Mouse (Mus musculus): Measurements from ENCODE around the gene Hmces. TPM values are rescaled to one million over a fixed set of nuclear protein-coding genes. Genes with fewer than 3 reads are reported as not detected.

The Hmces gene
- polyA plus RNA-seq (2012; rRNA removed): 16.3 and 19.1 TPM in 2 replicates

DNA sequence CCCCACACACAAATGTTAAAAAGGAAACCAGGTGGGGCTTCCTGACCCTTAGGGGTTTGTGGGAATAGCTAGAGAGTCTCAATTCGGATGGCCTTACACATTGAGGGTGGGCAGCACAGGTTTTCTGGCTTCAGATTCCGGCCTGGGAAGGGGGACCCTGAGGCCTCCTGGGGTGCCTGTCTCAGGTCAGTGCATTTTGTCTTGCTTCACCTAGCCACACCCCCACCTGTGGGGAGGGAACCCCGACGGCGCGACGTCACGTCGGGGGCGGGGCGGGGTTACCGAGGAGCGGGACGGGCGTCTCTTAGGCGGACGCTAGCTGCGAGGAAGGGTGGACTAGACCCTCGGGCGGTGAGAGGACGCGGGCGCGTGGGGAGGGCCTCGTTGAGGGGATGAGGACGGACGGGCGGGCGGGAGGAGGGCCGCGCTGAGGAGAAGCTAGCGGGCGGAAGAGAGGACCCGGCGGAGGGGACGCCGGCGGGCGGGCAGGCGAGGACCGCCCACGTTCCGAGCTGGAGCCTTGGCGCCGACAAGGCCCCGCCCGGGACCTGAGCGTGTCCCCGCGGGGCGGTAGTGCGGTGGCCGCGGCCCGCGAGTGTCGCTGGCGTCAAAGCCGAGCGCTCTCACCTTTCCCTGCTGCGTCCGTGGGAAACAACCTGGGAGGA, at the start of gene Hmces:
Hmces (plus strand) TSS at position 275 of the 665 bp plus-strand sequence.
- DNase-seq (ENCODE audit: low read depth in 1 of 2, low spot score in 2 of 2): peak; percentile 70 to 78
- Histone ChIP-seq H3K27me3 (ENCODE audit: control insufficient read depth, insufficient read depth, low read length) (no peaks in the 10 kb centered on the region), H3K27ac (ENCODE audit: insufficient read depth, low read length) (peak within 1 kb of the TSS; percentile 83), H3K4me1 (ENCODE audit: control insufficient read depth, insufficient read depth, insufficient read length) (peaks cover 13% of the 10 kb centered on the region; the same call in 1 of the 2 replicates), H3K4me3 (ENCODE audit: extremely low read depth, insufficient read depth, insufficient read length) (peak within 1 kb of the TSS; percentile 85), H3K36me3 (ENCODE audit: control insufficient read depth, insufficient read depth, low read length) (peaks cover 21% of the 10 kb centered on the region)
- 2% methylated on average over 54 of the region's 62 CpGs for WGBS
- TF ChIP-seq CTCF (IDR thresholded peaks at IDR 0.05; ENCODE audit: extremely low read depth, insufficient read depth, insufficient read length, insufficient replicate concordance): no peak
- TF ChIP-seq POLR2A (IDR thresholded peaks at IDR 0.05; ENCODE audit: low read depth, low read length): peak; percentile 5; the same call in 1 of the 2 replicates

GRCm38 (mm10) chr6:87866211-87866610, 47.5 kb upstream of the Hmces start:
- DNase-seq (ENCODE audit: low read depth in 1 of 2, low spot score in 2 of 2): no peak
- Histone ChIP-seq H3K27ac (ENCODE audit: insufficient read depth, low read length) (no peak overlapping the region), H3K4me3 (ENCODE audit: extremely low read depth, insufficient read depth, insufficient read length) (no peak overlapping the region), H3K36me3 (ENCODE audit: control insufficient read depth, insufficient read depth, low read length) (no peaks in the 10 kb centered on the region), H3K27me3 (ENCODE audit: control insufficient read depth, insufficient read depth, low read length) (no peaks in the 10 kb centered on the region), H3K4me1 (ENCODE audit: control insufficient read depth, insufficient read depth, insufficient read length) (no peaks in the 10 kb centered on the region)
- WGBS: 90% methylated on average over 6 of the region's 6 CpGs
- no peak for TF ChIP-seq CTCF (IDR thresholded peaks at IDR 0.05; ENCODE audit: extremely low read depth, insufficient read depth, insufficient read length, insufficient replicate concordance)

DNA sequence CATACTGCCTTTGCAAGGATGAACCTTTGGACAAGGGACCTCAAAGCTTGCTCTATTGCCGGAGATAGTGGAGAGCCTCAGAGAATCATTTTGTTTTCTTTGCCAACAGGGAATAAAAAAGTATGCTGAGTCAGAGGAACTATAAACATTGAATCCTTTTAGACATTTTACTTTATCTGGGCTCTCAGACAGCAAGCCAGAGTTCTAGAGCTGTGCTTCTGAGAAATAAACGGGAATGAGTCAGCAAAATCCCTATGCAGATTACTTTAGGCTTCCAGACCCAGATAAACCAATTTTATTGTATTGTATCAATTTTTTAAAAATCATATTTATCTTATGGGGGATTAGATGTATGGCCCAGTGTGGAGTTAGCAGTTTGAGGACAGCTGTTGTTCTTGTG, 46.5 kb upstream of the Hmces start:
- TF ChIP-seq CTCF (IDR thresholded peaks at IDR 0.05; ENCODE audit: extremely low read depth, insufficient read depth, insufficient read length, insufficient replicate concordance) (no peak), POLR2A (IDR thresholded peaks at IDR 0.05; ENCODE audit: low read depth, low read length) (no peak)
- Histone ChIP-seq H3K4me1 (ENCODE audit: control insufficient read depth, insufficient read depth, insufficient read length) (no peaks in the 10 kb centered on the region), H3K36me3 (ENCODE audit: control insufficient read depth, insufficient read depth, low read length) (no peaks in the 10 kb centered on the region), H3K4me3 (ENCODE audit: extremely low read depth, insufficient read depth, insufficient read length) (no peak overlapping the region), H3K27ac (ENCODE audit: insufficient read depth, low read length) (no peak overlapping the region), H3K27me3 (ENCODE audit: control insufficient read depth, insufficient read depth, low read length) (no peaks in the 10 kb centered on the region)
- DNase-seq (ENCODE audit: low read depth in 1 of 2, low spot score in 2 of 2): no peak
- WGBS: 60% methylated on average over 2 of the region's 2 CpGs

DNA sequence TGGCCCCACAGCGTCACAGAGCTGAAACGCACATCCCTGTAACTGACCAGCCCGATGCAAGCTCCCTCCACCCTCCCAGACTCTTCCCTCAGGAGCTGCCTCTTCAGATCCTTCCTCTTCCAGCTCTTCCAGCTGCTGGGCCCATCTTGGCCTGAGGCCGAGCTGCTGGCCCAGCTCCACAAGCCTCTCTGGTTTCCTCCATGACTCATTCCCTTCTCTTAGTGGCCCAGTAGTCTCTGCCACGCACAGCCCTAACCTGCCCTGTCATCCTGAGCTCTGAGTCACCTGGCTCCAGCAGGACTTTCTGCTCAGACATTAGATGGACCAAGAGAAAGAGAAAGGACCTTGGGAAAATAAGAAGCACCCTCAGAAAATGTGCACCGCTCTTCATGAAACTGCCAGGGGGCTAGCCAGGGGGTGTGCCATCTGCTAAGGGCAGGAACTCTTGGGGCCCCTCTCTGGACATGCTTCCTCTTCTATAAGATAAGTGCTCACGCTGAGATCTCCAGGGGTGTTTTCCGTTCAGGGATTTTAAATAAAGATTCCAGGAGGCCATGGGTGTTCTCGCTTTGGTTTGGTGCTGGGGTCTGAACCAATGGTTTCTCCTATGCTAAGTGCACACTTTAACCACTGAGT, 44.7 kb upstream of the Hmces start:
- WGBS: 53% methylated on average over 9 of the region's 9 CpGs
- H3K36me3 ChIP-seq (ENCODE audit: control insufficient read depth, insufficient read depth, low read length): no peaks in the 10 kb centered on the region
- no peak for DNase-seq (ENCODE audit: low read depth in 1 of 2, low spot score in 2 of 2)
- no peaks in the 10 kb centered on the region for H3K4me1 ChIP-seq (ENCODE audit: control insufficient read depth, insufficient read depth, insufficient read length)
- no peak overlapping the region for H3K4me3 ChIP-seq (ENCODE audit: extremely low read depth, insufficient read depth, insufficient read length)
- H3K27ac ChIP-seq (ENCODE audit: insufficient read depth, low read length): no peak overlapping the region
- TF ChIP-seq POLR2A (IDR thresholded peaks at IDR 0.05; ENCODE audit: low read depth, low read length): no peak
- TF ChIP-seq CTCF (IDR thresholded peaks at IDR 0.05; ENCODE audit: extremely low read depth, insufficient read depth, insufficient read length, insufficient replicate concordance): no peak
- H3K27me3 ChIP-seq (ENCODE audit: control insufficient read depth, insufficient read depth, low read length): no peaks in the 10 kb centered on the region

GRCm38 (mm10) chr6:87870440-87870839, 43.3 kb upstream of the Hmces start:
- no peaks in the 10 kb centered on the region for H3K4me1 ChIP-seq (ENCODE audit: control insufficient read depth, insufficient read depth, insufficient read length)
- TF ChIP-seq POLR2A (IDR thresholded peaks at IDR 0.05; ENCODE audit: low read depth, low read length) (no peak), CTCF (IDR thresholded peaks at IDR 0.05; ENCODE audit: extremely low read depth, insufficient read depth, insufficient read length, insufficient replicate concordance) (no peak)
- H3K27me3 ChIP-seq (ENCODE audit: control insufficient read depth, insufficient read depth, low read length): no peaks in the 10 kb centered on the region
- no peaks in the 10 kb centered on the region for H3K36me3 ChIP-seq (ENCODE audit: control insufficient read depth, insufficient read depth, low read length)
- no peak overlapping the region for H3K27ac ChIP-seq (ENCODE audit: insufficient read depth, low read length)
- no peak for DNase-seq (ENCODE audit: low read depth in 1 of 2, low spot score in 2 of 2)
- WGBS: 63% methylated on average over 1 of the region's 1 CpGs
- H3K4me3 ChIP-seq (ENCODE audit: extremely low read depth, insufficient read depth, insufficient read length): no peak overlapping the region

GRCm38 (mm10) chr6:87871240-87871639, 42.5 kb upstream of the Hmces start:
- 91% methylated on average over 7 of the region's 7 CpGs for WGBS
- TF ChIP-seq POLR2A (IDR thresholded peaks at IDR 0.05; ENCODE audit: low read depth, low read length) (no peak), CTCF (IDR thresholded peaks at IDR 0.05; ENCODE audit: extremely low read depth, insufficient read depth, insufficient read length, insufficient replicate concordance) (no peak)
- Histone ChIP-seq H3K4me1 (ENCODE audit: control insufficient read depth, insufficient read depth, insufficient read length) (peaks cover 3% of the 10 kb centered on the region; the same call in 1 of the 2 replicates), H3K27ac (ENCODE audit: insufficient read depth, low read length) (no peak overlapping the region), H3K36me3 (ENCODE audit: control insufficient read depth, insufficient read depth, low read length) (no peaks in the 10 kb centered on the region), H3K27me3 (ENCODE audit: control insufficient read depth, insufficient read depth, low read length) (no peaks in the 10 kb centered on the region), H3K4me3 (ENCODE audit: extremely low read depth, insufficient read depth, insufficient read length) (no peak overlapping the region)
- DNase-seq (ENCODE audit: low read depth in 1 of 2, low spot score in 2 of 2): no peak

DNA sequence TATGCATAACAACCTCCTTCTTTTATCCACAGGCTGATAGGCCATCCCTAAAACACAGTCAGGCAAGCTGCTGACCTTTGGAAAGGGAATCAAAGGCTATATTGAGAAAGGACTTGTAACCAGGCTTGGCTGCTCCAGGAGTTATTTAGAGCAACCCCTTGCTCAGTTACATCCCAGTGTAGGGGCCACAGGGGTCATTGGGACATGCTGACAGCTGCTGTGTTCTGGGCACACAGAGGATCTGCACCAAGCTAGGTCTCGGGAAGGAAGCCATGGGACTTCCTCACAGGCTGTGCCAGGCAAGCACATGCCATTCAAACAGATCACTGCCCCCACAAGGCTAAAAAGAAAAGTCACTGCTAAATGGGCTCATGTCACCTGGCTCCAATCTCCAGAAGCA, 40.6 kb upstream of the Hmces start:
- H3K4me3 ChIP-seq (ENCODE audit: extremely low read depth, insufficient read depth, insufficient read length): no peak overlapping the region
- H3K27ac ChIP-seq (ENCODE audit: insufficient read depth, low read length): no peak overlapping the region
- DNase-seq (ENCODE audit: low read depth in 1 of 2, low spot score in 2 of 2): no peak
- no peaks in the 10 kb centered on the region for H3K36me3 ChIP-seq (ENCODE audit: control insufficient read depth, insufficient read depth, low read length)
- peaks cover 5% of the 10 kb centered on the region; the same call in 1 of the 2 replicates for H3K4me1 ChIP-seq (ENCODE audit: control insufficient read depth, insufficient read depth, insufficient read length)
- TF ChIP-seq CTCF (IDR thresholded peaks at IDR 0.05; ENCODE audit: extremely low read depth, insufficient read depth, insufficient read length, insufficient replicate concordance): no peak
- TF ChIP-seq POLR2A (IDR thresholded peaks at IDR 0.05; ENCODE audit: low read depth, low read length): no peak
- H3K27me3 ChIP-seq (ENCODE audit: control insufficient read depth, insufficient read depth, low read length): no peaks in the 10 kb centered on the region
- WGBS: 28% methylated on average over 1 of the region's 1 CpGs
